Mouse (Mus musculus) neural tube, embryonic 15.5 days (tissue): ENCODE measurements around the gene Meis2. TPM values are rescaled to one million over a fixed set of nuclear protein-coding genes. Genes with fewer than 3 reads are reported as not detected.

Source experiments
- ATAC-seq: fragments of 200-750 bp; cut with Nextera tagmentation; 2 replicates; pipeline ENCODE4 v1.8.0; 2017; ENCODE audit warnings: mild to moderate bottlenecking, moderate TSS enrichment, moderate library complexity; ENCODE audit not compliant: low FRiP score
- H3K27ac ChIP-seq: fragments of 300-500 bp; sonication (generic); replicated peaks from 2 replicates; pipeline ENCODE4 v1.5.1; 2015; ENCODE audit warnings: mild to moderate bottlenecking, inconsistent platforms
- H3K27me3 ChIP-seq: fragments of 300-500 bp; sonication (generic); replicated peaks from 2 replicates; pipeline ENCODE4 v1.6.1; 2015; ENCODE audit warnings: inconsistent platforms
- H3K36me3 ChIP-seq: fragments of 300-500 bp; sonication (generic); 2 replicates; pipeline ENCODE4 v1.6.1; 2015; ENCODE audit warnings: inconsistent platforms
- H3K4me1 ChIP-seq: fragments of 300-500 bp; sonication (generic); 2 replicates; pipeline ENCODE4 v1.6.1; 2015; ENCODE audit warnings: inconsistent platforms
- H3K4me2 ChIP-seq: fragments of 300-500 bp; sonication (generic); 2 replicates; pipeline ENCODE4 v1.6.1; 2015; ENCODE audit warnings: inconsistent platforms, mild to moderate bottlenecking, moderate library complexity
- H3K4me3 ChIP-seq: fragments of 300-500 bp; sonication (generic); replicated peaks from 2 replicates; pipeline ENCODE4 v1.5.1; 2015; ENCODE audit warnings: mild to moderate bottlenecking, inconsistent platforms
- H3K9ac ChIP-seq: fragments of 300-500 bp; sonication (generic); replicated peaks from 2 replicates; pipeline ENCODE4 v1.6.1; 2015; ENCODE audit warnings: mild to moderate bottlenecking, inconsistent platforms
- H3K9me3 ChIP-seq: fragments of 300-500 bp; sonication (generic); replicated peaks from 2 replicates; pipeline ENCODE4 v1.6.1; 2016; ENCODE audit warnings: inconsistent platforms
- WGBS: fragments of 180-500 bp; shearing (Covaris S2); methylation state at CpG from one replicate; pipeline ENCODE4 v1.1.7; 2015; ENCODE audit warnings: mixed read lengths; 5-methylcytosine and 5-hydroxymethylcytosine counted together
- polyA plus RNA-seq: library from polyadenylated mRNA; unstranded; fragments of >200 nt; fragmentation: Nextera tagmentation; extraction: Ambion mirVana; gene quantifications from 2 replicates; pipeline ENCODE4 v1.2.1, GENCODE M21; 2015

Gene Meis2
- polyA plus RNA-seq, 1 experiment from 2014 or later, result 95.5 TPM

DNA sequence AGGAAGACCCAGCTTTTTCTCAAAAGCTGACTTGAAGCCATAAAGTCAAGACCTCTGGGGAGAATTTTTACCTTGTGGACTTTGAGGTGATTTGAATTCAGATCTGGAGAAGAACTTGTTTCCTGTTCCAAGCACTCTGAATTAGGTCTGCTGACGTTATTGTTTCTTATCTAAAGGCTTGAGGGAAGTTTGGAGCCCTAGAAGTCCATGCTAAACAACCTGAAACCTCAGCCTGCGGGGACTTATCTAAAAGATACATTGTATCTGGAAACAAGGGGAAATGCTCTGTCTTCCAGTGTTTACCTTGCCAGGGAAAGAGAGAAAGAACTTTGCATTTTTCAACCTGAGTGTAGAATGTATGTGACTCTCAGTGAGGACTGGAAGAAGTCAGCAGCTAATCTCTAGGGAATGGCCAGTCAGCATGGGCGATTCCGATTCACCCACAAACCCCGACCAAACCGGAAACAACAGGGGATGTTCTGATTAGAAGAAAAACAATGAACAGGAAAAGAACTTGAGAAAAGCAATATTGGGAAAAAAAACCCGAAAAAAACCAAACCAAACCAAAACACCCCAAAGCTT, 152.6 kb downstream of the Meis2 start:
- Histone ChIP-seq H3K4me3 (no peak overlapping the region), H3K9me3 (no peaks in the 10 kb centered on the region), H3K4me1 (no peaks in the 10 kb centered on the region), H3K27ac (no peak overlapping the region), H3K9ac (no peak overlapping the region), H3K27me3 (no peaks in the 10 kb centered on the region), H3K4me2 (no peak overlapping the region), H3K36me3 (no peaks in the 10 kb centered on the region)
- no peak for ATAC-seq
- 84% methylated on average over 7 of the region's 7 CpGs for WGBS

DNA sequence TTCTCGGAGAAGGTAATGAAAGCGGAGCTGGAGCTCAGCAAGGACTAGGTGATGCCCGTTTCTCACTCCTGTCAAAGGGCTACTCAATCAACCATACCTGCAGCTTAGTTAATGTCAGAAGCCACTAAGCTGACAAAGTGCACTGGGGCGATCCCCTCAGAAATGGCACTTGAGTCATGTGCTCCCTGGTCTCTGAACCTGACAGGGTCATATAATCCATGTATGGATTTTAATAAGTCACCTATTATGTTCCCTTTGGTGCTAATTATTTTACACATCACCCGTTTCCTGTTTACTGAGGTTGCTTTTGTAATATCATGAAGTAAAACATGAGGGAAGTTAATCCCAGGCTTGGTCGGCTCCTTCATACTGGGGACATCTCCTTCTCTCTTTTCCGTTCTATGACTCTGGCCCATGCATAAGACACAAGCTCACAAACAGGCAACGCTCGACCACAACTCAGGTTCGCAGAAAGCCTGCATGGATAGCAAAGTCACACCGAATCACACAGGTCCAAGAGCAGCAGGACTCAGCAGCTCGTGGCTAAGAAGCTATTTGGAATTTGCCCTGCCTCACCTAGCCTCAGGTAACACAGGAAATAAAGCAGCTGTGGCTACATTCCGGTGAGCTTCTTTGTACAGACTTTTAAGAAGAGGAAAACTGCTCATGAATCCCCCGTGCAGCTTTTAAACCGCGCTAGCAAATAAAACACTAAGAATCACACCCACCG, 153.6 kb downstream of the Meis2 start:
- H3K27me3 ChIP-seq, result no peaks in the 10 kb centered on the region
- H3K9me3 ChIP-seq, result no peaks in the 10 kb centered on the region
- no peak for ATAC-seq
- no peak overlapping the region for H3K4me3 ChIP-seq
- WGBS, result 78% methylated on average over 17 of the region's 17 CpGs
- no peak overlapping the region for H3K4me2 ChIP-seq
- no peak overlapping the region for H3K9ac ChIP-seq
- no peak overlapping the region for H3K27ac ChIP-seq
- H3K4me1 ChIP-seq, result no peaks in the 10 kb centered on the region
- H3K36me3 ChIP-seq, result no peaks in the 10 kb centered on the region

DNA sequence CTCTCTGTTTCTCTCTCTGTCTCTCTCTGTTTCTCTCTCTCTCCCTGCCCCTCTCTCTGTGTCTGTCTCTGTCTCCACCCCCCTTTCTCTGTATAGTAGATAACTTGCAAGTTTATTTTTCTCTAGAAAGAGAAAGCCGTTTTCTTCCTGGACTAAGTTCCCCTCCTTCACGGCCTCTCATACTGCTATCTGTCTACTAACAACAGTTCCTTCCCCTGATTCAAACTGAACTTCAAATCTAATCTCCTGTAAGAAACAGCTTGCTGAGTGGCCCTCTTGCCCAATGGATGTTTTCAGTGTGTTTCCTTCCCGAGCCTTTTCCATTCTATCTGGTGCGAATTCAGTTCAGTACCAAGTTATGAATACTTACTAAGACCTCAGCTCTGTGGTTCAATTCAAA, 155.4 kb downstream of the Meis2 start:
- Histone ChIP-seq H3K9ac (no peak overlapping the region), H3K4me3 (no peak overlapping the region), H3K4me1 (0 out of 2 replicates have a peak, but pooled peaks cover 2% of the 10 kb centered on the region), H3K9me3 (no peaks in the 10 kb centered on the region), H3K36me3 (no peaks in the 10 kb centered on the region), H3K27me3 (no peaks in the 10 kb centered on the region), H3K27ac (no peak overlapping the region), H3K4me2 (no peak overlapping the region)
- WGBS, result 90% methylated on average over 4 of the region's 4 CpGs
- no peak for ATAC-seq

DNA sequence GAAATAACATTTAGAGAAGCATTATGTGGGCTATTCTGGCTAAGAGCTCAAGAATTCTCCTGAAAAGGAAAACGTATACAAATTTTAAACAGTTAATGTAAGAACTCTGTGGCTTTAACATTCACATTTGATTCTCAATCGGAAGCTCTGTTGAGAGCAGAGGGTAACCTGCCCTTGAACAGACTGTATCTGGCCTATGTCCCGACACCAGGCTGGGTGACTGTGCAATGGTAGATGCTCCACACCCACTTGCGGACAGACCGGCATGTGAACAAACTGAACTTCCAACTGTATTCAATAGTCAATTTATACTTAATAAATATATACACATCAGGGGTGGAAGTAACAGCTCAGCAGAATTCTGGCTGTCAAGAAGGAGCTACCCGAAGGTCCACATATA, 164.6 kb downstream of the Meis2 start:
- Histone ChIP-seq H3K4me2 (no peak overlapping the region), H3K9ac (no peak overlapping the region), H3K27me3 (no peaks in the 10 kb centered on the region), H3K9me3 (no peaks in the 10 kb centered on the region), H3K4me3 (no peak overlapping the region), H3K27ac (no peak overlapping the region), H3K36me3 (no peaks in the 10 kb centered on the region), H3K4me1 (peaks cover 31% of the 10 kb centered on the region)
- ATAC-seq, result no peak
- 95% methylated on average over 6 of the region's 6 CpGs for WGBS

DNA sequence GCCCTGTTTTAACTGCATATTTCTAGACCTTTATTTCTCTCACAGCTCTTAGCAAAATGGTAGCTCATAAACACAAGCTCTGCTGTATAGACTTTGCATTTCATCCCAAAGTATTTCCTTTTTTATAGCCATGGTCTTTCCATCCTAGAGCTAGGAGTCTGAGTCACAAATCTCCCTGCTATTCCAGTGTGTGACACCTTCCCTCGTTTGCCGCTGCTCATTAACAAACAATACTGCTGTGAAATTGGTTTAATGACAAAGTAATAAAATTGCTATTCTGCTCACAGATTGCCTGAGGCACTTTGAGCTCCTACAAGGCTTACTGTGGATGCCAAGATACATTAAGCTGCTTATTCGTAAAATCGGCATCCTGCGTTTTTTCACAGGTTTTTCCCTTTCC, 168.1 kb downstream of the Meis2 start:
- 7% methylated on average over 5 of the region's 5 CpGs for WGBS
- no peaks in the 10 kb centered on the region for H3K27me3 ChIP-seq
- H3K9ac ChIP-seq, result no peak overlapping the region
- H3K9me3 ChIP-seq, result no peaks in the 10 kb centered on the region
- peaks cover 42% of the 10 kb centered on the region for H3K4me1 ChIP-seq
- no peaks in the 10 kb centered on the region for H3K36me3 ChIP-seq
- ATAC-seq, result peak; percentile 70
- peak overlapping the region; percentile 25 for H3K4me2 ChIP-seq
- peak overlapping the region; percentile 65 for H3K27ac ChIP-seq
- H3K4me3 ChIP-seq, result no peak overlapping the region

DNA sequence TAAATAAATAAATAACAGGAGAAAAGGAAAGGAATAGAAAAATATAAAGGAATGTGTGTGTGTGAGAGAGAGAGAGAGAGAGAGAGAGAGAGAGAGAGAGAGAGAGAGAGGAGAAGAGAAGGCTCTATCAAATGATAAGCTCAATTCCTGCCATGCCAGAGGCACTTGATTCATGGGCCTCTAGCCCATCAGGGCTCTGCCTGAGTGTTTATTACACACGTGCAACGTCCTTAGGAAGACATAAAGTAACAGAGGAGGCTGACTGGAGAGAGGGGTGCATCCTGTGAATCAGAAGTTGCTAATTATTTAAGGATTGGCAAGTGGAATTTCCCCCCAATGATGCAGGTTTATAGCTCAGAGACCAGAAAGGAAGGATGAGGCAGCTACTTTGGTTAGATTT, 168.6 kb downstream of the Meis2 start:
- Histone ChIP-seq H3K4me1 (peaks cover 42% of the 10 kb centered on the region), H3K9ac (no peak overlapping the region), H3K4me2 (no peak overlapping the region), H3K9me3 (no peaks in the 10 kb centered on the region), H3K27me3 (no peaks in the 10 kb centered on the region), H3K4me3 (no peak overlapping the region), H3K36me3 (no peaks in the 10 kb centered on the region), H3K27ac (peak overlapping the region; percentile 56)
- 5% methylated on average over 2 of the region's 2 CpGs for WGBS
- ATAC-seq, result peak; percentile 45; the same call in 1 of the 2 replicates

DNA sequence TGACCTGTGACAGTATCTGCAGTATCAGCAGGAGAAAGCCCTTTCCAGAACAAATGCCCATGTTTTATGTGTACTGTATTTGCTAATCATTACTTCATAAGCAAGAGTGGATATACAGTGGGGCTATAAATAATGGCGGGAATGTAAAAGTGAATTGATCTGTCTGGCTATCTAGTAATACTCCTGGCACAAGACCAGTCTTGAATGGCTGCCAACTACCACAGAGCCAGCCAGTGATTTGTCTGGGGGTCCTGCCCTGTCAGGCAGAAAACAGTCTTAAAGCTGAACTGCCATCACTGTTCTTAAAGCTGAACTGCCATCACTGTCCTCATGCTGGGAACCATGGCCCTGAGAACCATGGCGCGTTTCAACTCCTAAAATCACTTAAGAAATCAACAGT, 169.9 kb downstream of the Meis2 start:
- ATAC-seq, result peak; percentile 48
- Histone ChIP-seq H3K4me1 (peaks cover 42% of the 10 kb centered on the region), H3K9ac (no peak overlapping the region), H3K27me3 (no peaks in the 10 kb centered on the region), H3K4me3 (no peak overlapping the region), H3K9me3 (no peaks in the 10 kb centered on the region), H3K36me3 (no peaks in the 10 kb centered on the region), H3K4me2 (no peak overlapping the region), H3K27ac (peak overlapping the region; percentile 56)
- WGBS, result 37% methylated on average over 3 of the region's 3 CpGs

DNA sequence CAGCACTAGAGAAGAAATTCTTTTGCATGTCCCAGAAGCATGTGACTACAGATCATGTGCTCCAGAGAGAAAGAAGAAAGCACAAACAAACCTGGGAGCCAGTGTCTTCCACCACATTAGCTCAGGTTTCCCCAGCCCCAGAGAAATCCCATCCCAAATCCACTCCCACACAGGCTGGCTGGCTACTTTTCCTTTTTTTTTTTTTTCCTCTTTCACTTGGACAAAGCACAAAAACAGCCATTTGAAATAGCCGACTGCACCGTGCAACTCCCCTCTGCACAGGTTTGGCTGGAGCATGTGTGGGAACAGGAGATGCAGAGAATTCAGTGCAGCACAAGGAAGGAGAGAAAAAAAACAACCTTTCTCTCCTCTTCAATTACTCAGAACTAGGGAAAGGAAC, 170.4 kb downstream of the Meis2 start:
- Histone ChIP-seq H3K27ac (peak overlapping the region; percentile 56), H3K4me1 (peaks cover 40% of the 10 kb centered on the region)

DNA sequence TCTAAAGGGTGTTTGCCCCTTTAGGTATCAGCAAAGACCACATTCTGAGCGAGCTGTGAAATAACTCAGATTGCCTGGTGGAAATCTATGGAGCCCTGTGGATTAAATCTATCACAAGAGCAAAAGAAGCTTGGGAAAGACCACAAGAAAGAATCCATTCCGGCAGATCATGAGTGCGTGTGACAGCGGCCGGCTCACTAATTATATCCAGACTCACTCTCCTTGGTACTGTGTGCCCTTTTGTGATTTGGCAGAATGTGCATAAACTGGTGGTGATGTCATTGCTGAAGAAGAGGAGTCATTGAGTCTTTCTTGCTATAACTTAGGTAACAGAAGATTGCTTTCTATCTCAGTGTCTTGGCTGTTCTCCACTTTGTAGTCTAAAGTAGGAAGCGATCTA, 172.5 kb downstream of the Meis2 start:
- 71% methylated on average over 6 of the region's 6 CpGs for WGBS
- Histone ChIP-seq H3K4me1 (peaks cover 30% of the 10 kb centered on the region), H3K27me3 (no peaks in the 10 kb centered on the region), H3K36me3 (no peaks in the 10 kb centered on the region), H3K9me3 (no peaks in the 10 kb centered on the region), H3K9ac (no peak overlapping the region), H3K4me2 (no peak overlapping the region), H3K27ac (no peak overlapping the region), H3K4me3 (no peak overlapping the region)
- no peak for ATAC-seq

More for the DNA sequence above, 170.4 kb downstream of the Meis2 start:
- 28% methylated on average over 2 of the region's 2 CpGs for WGBS
- H3K4me2 ChIP-seq, result no peak overlapping the region; the same call in 1 of the 2 replicates
- no peaks in the 10 kb centered on the region for H3K27me3 ChIP-seq
- ATAC-seq, result peak; percentile 21; the same call in 1 of the 2 replicates
- H3K4me3 ChIP-seq, result no peak overlapping the region
- H3K9me3 ChIP-seq, result no peaks in the 10 kb centered on the region
- H3K9ac ChIP-seq, result no peak overlapping the region
- no peaks in the 10 kb centered on the region for H3K36me3 ChIP-seq

DNA sequence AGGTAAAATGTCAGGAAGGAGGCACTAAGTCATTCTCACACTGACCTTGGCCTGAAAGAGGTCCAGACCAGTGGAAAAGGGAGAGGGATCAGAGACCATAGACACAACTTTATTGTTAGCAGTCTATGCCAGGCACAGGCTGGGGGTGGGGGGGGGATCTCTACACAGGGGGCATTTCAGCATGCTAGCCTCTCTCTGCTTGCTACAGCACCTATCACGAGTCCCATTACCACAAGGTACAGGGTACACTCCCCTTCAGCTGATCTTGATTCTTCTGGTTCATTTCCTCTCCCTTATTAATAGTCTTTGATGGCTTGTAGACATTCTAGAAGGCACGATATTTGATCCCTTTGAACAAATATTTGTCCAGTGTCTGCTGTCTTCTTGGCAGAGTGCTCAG, 174.9 kb downstream of the Meis2 start:
- Histone ChIP-seq H3K36me3 (no peaks in the 10 kb centered on the region), H3K4me2 (no peak overlapping the region), H3K4me3 (no peak overlapping the region), H3K4me1 (peaks cover 16% of the 10 kb centered on the region), H3K9ac (no peak overlapping the region), H3K27ac (no peak overlapping the region), H3K27me3 (no peaks in the 10 kb centered on the region), H3K9me3 (no peaks in the 10 kb centered on the region)
- no peak for ATAC-seq
- 54% methylated on average over 2 of the region's 2 CpGs for WGBS

DNA sequence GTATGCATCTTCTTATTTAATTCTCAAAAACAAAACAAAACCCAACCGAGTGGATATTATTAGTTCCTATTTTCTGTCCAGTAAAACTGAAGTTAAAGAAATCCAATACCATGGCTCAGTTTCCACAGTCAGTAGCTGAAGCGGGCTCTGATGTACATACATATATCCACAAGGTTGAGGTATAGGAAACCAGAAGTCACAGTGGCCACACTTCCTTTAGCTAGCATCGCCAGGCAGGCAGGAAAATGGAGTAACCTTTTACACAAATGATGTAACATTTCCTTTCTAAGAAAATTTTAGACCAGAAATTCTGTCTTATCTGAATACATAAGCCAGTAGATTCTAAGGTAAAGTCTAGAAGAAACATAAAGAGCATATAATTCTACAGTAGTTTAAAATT, 175.6 kb downstream of the Meis2 start:
- ATAC-seq, result no peak
- 93% methylated on average over 3 of the region's 3 CpGs for WGBS

DNA sequence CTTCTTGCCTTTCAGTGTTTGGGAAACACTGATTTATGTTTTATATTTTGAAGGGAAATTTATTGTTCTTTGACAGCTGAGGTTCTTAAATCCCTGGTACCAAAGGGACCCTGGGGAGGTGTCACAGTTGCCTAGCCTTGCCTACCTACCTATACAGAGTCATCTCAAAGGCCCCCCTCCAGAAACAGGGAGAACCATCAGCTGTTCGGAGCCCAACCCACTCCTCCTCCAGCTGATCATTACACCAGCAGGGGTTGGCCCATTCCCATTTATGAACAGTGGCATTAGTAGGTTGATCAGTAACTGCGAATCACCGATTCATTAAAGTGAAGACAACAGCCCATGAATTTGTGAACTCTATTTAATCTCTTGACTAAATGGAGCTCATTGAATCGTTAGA, 176.4 kb downstream of the Meis2 start:
- ATAC-seq, result no peak
- WGBS, result 45% methylated on average over 4 of the region's 4 CpGs
- no peaks in the 10 kb centered on the region for H3K27me3 ChIP-seq
- H3K9me3 ChIP-seq, result no peaks in the 10 kb centered on the region
- no peak overlapping the region for H3K9ac ChIP-seq
- H3K4me2 ChIP-seq, result no peak overlapping the region
- H3K27ac ChIP-seq, result no peak overlapping the region
- H3K36me3 ChIP-seq, result no peaks in the 10 kb centered on the region
- H3K4me1 ChIP-seq, result peaks cover 10% of the 10 kb centered on the region
- no peak overlapping the region for H3K4me3 ChIP-seq

More for the DNA sequence above, 175.6 kb downstream of the Meis2 start:
- no peak overlapping the region for H3K4me3 ChIP-seq
- H3K9ac ChIP-seq, result no peak overlapping the region
- H3K27ac ChIP-seq, result no peak overlapping the region
- H3K4me1 ChIP-seq, result peaks cover 9% of the 10 kb centered on the region
- H3K36me3 ChIP-seq, result no peaks in the 10 kb centered on the region
- no peaks in the 10 kb centered on the region for H3K9me3 ChIP-seq
- H3K4me2 ChIP-seq, result no peak overlapping the region
- no peaks in the 10 kb centered on the region for H3K27me3 ChIP-seq
